Mouse (Mus musculus): ENCODE results near the gene Cnnm2. TPM values are rescaled to one million over a fixed set of nuclear protein-coding genes. Genes with fewer than 3 reads are reported as not detected.

Gene Cnnm2
- polyA plus RNA-seq, 1 experiment from 2014 or later = 2.1 TPM

GRCm38 (mm10) chr19:46827654-46828165, 66.3 kb downstream of the Cnnm2 start:
- no peak overlapping the region for H3K9ac ChIP-seq (ENCODE audit: low read depth, low read length)
- H3K4me2 ChIP-seq (ENCODE audit: low read depth, low read length) = no peak overlapping the region
- no peak for ATAC-seq
- no peaks in the 10 kb centered on the region for H3K9me3 ChIP-seq (ENCODE audit: control insufficient read depth, low read length)
- no peaks in the 10 kb centered on the region for H3K36me3 ChIP-seq (ENCODE audit: control insufficient read depth, insufficient read depth, low read length)
- WGBS = 86% methylated on average over 5 of the region's 5 CpGs
- H3K27ac ChIP-seq (ENCODE audit: low read length) = no peak overlapping the region
- no peaks in the 10 kb centered on the region for H3K4me1 ChIP-seq (ENCODE audit: control insufficient read depth, insufficient read depth, low read length)
- H3K27me3 ChIP-seq (replicated peaks; ENCODE audit: control insufficient read depth, insufficient read depth, low read length) = no peaks in the 10 kb centered on the region
- no peak overlapping the region for H3K4me3 ChIP-seq (ENCODE audit: low read length)

GRCm38 (mm10) chr19:46828961-46829360, 67.6 kb downstream of the Cnnm2 start:
- Histone ChIP-seq H3K36me3 (ENCODE audit: control insufficient read depth, insufficient read depth, low read length) (no peaks in the 10 kb centered on the region), H3K4me1 (ENCODE audit: control insufficient read depth, insufficient read depth, low read length) (no peaks in the 10 kb centered on the region), H3K4me3 (ENCODE audit: low read length) (no peak overlapping the region), H3K9me3 (ENCODE audit: control insufficient read depth, low read length) (no peaks in the 10 kb centered on the region), H3K27me3 (replicated peaks; ENCODE audit: control insufficient read depth, insufficient read depth, low read length) (no peaks in the 10 kb centered on the region), H3K9ac (ENCODE audit: low read depth, low read length) (no peak overlapping the region), H3K4me2 (ENCODE audit: low read depth, low read length) (no peak overlapping the region), H3K27ac (ENCODE audit: low read length) (no peak overlapping the region)
- WGBS = 36% methylated on average over 3 of the region's 3 CpGs
- ATAC-seq = no peak

- H3K27ac ChIP-seq (ENCODE audit: low read length) = no peak overlapping the region
- H3K27me3 ChIP-seq (replicated peaks; ENCODE audit: control insufficient read depth, insufficient read depth, low read length) = no peaks in the 10 kb centered on the region
- H3K4me3 ChIP-seq (ENCODE audit: low read length) = no peak overlapping the region
- no peak overlapping the region for H3K9ac ChIP-seq (ENCODE audit: low read depth, low read length)
- H3K4me2 ChIP-seq (ENCODE audit: low read depth, low read length) = no peak overlapping the region
- H3K4me1 ChIP-seq (ENCODE audit: control insufficient read depth, insufficient read depth, low read length) = no peaks in the 10 kb centered on the region
- H3K36me3 ChIP-seq (ENCODE audit: control insufficient read depth, insufficient read depth, low read length) = no peaks in the 10 kb centered on the region
- ATAC-seq = no peak
- 73% methylated on average over 9 of the region's 9 CpGs for WGBS
- no peaks in the 10 kb centered on the region for H3K9me3 ChIP-seq (ENCODE audit: control insufficient read depth, low read length)
These were observed 70.0 kb downstream of the Cnnm2 start for GRCm38 (mm10) chr19:46831381-46831780.

- Histone ChIP-seq H3K9me3 (ENCODE audit: control insufficient read depth, low read length) (no peaks in the 10 kb centered on the region), H3K9ac (ENCODE audit: low read depth, low read length) (no peak overlapping the region), H3K27me3 (replicated peaks; ENCODE audit: control insufficient read depth, insufficient read depth, low read length) (no peaks in the 10 kb centered on the region), H3K4me1 (ENCODE audit: control insufficient read depth, insufficient read depth, low read length) (no peaks in the 10 kb centered on the region), H3K4me3 (ENCODE audit: low read length) (no peak overlapping the region), H3K27ac (ENCODE audit: low read length) (no peak overlapping the region), H3K36me3 (ENCODE audit: control insufficient read depth, insufficient read depth, low read length) (no peaks in the 10 kb centered on the region), H3K4me2 (ENCODE audit: low read depth, low read length) (no peak overlapping the region)
- 77% methylated on average over 5 of the region's 5 CpGs for WGBS
- ATAC-seq = no peak
These were observed 72.9 kb downstream of the Cnnm2 start for GRCm38 (mm10) chr19:46834301-46834700.

DNA sequence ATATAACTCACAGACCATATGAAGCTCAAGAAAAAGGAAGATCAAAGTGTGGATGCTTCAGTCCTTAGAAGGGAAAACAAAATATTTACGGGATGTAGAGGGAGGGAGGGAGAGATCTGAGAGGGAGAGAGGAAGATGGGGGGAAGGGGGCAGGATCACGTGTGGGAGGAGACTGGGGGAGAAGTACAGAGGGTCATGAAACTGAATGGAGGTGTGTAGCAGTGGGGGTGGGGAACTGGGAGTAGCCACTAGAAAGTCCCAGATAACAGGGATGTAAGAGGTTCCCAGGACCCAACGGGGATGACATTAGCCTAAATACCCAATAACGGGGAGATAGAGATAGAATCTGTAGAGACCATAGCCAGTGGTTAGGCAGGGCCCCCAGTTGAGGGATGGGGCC, 73.9 kb downstream of the Cnnm2 start:
- Histone ChIP-seq H3K4me1 (ENCODE audit: control insufficient read depth, insufficient read depth, low read length) (no peaks in the 10 kb centered on the region), H3K27ac (ENCODE audit: low read length) (no peak overlapping the region), H3K4me2 (ENCODE audit: low read depth, low read length) (no peak overlapping the region), H3K9me3 (ENCODE audit: control insufficient read depth, low read length) (no peaks in the 10 kb centered on the region), H3K36me3 (ENCODE audit: control insufficient read depth, insufficient read depth, low read length) (no peaks in the 10 kb centered on the region), H3K9ac (ENCODE audit: low read depth, low read length) (no peak overlapping the region), H3K27me3 (replicated peaks; ENCODE audit: control insufficient read depth, insufficient read depth, low read length) (no peaks in the 10 kb centered on the region), H3K4me3 (ENCODE audit: low read length) (no peak overlapping the region)
- ATAC-seq = no peak
- WGBS = 72% methylated on average over 4 of the region's 4 CpGs

- no peaks in the 10 kb centered on the region for H3K9me3 ChIP-seq (ENCODE audit: control insufficient read depth, low read length)
- no peaks in the 10 kb centered on the region for H3K4me1 ChIP-seq (ENCODE audit: control insufficient read depth, insufficient read depth, low read length)
- no peak for ATAC-seq
- no peak overlapping the region for H3K27ac ChIP-seq (ENCODE audit: low read length)
- H3K27me3 ChIP-seq (replicated peaks; ENCODE audit: control insufficient read depth, insufficient read depth, low read length) = no peaks in the 10 kb centered on the region
- H3K4me2 ChIP-seq (ENCODE audit: low read depth, low read length) = no peak overlapping the region
- no peaks in the 10 kb centered on the region for H3K36me3 ChIP-seq (ENCODE audit: control insufficient read depth, insufficient read depth, low read length)
- 82% methylated on average over 3 of the region's 3 CpGs for WGBS
- no peak overlapping the region for H3K4me3 ChIP-seq (ENCODE audit: low read length)
- no peak overlapping the region for H3K9ac ChIP-seq (ENCODE audit: low read depth, low read length)
These were observed 74.7 kb downstream of the Cnnm2 start for GRCm38 (mm10) chr19:46836085-46836484.

DNA sequence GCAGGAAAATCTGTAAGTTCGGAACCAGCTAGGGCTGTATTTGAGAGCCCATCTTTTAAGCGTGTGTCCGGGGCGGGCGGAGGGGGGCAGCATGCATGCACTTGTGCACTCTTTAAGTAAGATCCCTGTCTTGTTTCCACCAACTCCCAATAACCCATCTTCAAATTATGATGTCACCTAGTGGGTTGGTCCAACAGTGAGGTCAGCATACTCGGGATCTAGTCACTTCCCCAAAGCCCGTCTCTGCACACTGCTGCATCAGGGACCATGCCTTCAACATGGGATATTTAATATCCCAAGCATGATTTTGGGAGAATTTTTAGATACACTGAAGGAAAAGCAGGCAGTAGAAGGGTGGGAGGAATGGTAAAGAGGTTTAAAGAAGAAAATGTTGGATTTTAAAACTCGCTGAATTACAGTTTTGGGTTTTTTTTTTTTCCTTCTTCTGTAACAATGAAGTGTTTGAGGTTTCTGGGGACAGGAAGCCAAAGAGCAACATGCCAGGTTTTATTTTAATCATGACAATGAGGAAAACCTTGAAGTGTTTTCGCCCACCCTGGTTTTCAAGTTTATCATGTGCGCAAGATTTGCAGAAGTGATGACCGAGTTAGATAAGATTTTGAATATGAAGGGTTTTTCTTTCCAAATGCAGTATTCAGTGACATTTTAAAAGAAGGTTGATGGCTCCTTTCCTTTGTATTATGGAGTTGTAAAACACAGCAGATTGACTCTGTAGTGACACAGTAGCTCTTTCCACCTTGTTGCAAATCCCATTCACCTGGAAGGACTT, 76.1 kb downstream of the Cnnm2 start:
- Histone ChIP-seq H3K9me3 (ENCODE audit: control insufficient read depth, low read length) (no peaks in the 10 kb centered on the region), H3K4me2 (ENCODE audit: low read depth, low read length) (no peak overlapping the region), H3K36me3 (ENCODE audit: control insufficient read depth, insufficient read depth, low read length) (no peaks in the 10 kb centered on the region), H3K27me3 (replicated peaks; ENCODE audit: control insufficient read depth, insufficient read depth, low read length) (no peaks in the 10 kb centered on the region), H3K4me1 (ENCODE audit: control insufficient read depth, insufficient read depth, low read length) (no peaks in the 10 kb centered on the region), H3K4me3 (ENCODE audit: low read length) (no peak overlapping the region), H3K9ac (ENCODE audit: low read depth, low read length) (no peak overlapping the region), H3K27ac (ENCODE audit: low read length) (no peak overlapping the region)
- WGBS = 86% methylated on average over 11 of the region's 11 CpGs
- ATAC-seq = no peak

DNA sequence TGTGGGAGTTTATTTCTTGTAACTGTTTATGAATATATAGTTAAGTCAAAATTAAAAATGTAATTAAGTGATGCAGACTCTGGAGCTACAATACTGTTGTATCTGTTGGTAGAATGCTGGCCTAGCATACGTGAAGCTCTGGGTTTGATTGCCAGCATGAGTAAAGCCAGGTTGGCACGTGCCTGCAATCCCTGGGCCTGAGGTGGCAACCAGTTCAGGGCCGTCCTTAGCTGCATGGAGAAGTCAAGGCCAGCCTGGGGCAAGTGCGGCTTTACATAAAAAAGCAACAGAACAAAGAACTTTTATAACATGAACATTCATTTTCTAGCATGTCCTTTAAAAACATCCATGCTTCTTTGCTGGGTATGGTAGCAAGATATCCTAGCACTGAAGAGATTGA, 79.6 kb downstream of the Cnnm2 start:
- peaks cover 6% of the 10 kb centered on the region; the same call in 1 of the 2 replicates for H3K4me1 ChIP-seq (ENCODE audit: control insufficient read depth, insufficient read depth, low read length)
- no peaks in the 10 kb centered on the region for H3K36me3 ChIP-seq (ENCODE audit: control insufficient read depth, insufficient read depth, low read length)
- H3K27me3 ChIP-seq (replicated peaks; ENCODE audit: control insufficient read depth, insufficient read depth, low read length) = no peaks in the 10 kb centered on the region
- no peak overlapping the region for H3K4me3 ChIP-seq (ENCODE audit: low read length)
- ATAC-seq = no peak
- H3K4me2 ChIP-seq (ENCODE audit: low read depth, low read length) = no peak overlapping the region
- no peaks in the 10 kb centered on the region for H3K9me3 ChIP-seq (ENCODE audit: control insufficient read depth, low read length)
- no peak overlapping the region for H3K9ac ChIP-seq (ENCODE audit: low read depth, low read length)
- no peak overlapping the region for H3K27ac ChIP-seq (ENCODE audit: low read length)
- WGBS = 81% methylated on average over 4 of the region's 4 CpGs

DNA sequence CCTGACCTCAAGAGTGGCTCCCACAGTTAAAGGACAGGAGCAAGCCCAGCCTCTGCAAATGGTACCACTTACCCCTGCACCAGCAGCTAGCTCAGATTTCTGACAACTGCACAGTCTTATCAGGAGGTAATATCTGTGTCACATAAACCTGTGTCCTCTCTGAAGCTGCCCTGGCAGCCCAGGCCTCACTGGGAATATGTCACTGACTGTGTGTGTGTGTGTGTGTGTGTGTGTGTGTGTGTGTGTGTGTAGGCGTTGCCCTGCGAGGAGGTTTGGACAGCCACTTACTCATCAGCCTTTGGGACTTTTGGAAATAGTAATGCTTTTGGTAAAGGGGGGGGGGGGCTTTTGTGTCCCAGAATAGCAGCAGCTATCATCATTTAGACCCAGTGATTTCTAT, 81.6 kb downstream of the Cnnm2 start:
- 52% methylated on average over 2 of the region's 2 CpGs for WGBS
- no peak overlapping the region for H3K27ac ChIP-seq (ENCODE audit: low read length)
- no peaks in the 10 kb centered on the region for H3K9me3 ChIP-seq (ENCODE audit: control insufficient read depth, low read length)
- H3K4me1 ChIP-seq (ENCODE audit: control insufficient read depth, insufficient read depth, low read length) = peaks cover 6% of the 10 kb centered on the region; the same call in 1 of the 2 replicates
- no peak overlapping the region for H3K4me3 ChIP-seq (ENCODE audit: low read length)
- H3K36me3 ChIP-seq (ENCODE audit: control insufficient read depth, insufficient read depth, low read length) = no peaks in the 10 kb centered on the region
- H3K27me3 ChIP-seq (replicated peaks; ENCODE audit: control insufficient read depth, insufficient read depth, low read length) = no peaks in the 10 kb centered on the region
- no peak overlapping the region for H3K9ac ChIP-seq (ENCODE audit: low read depth, low read length)
- H3K4me2 ChIP-seq (ENCODE audit: low read depth, low read length) = no peak overlapping the region
- ATAC-seq = no peak
